18 mouse cellular contexts compared by ENCODE assay signal in genomic region chr5:97881421-97881820, GRCm38 (mm10).
"Had no signal": no experiment of that assay in that cellular context is flagged by ENCODE, and none has a peak within 500 bp of the region (broad histone marks: within the 10 kb centered on the region; RNA-seq: fewer than 3 reads in every experiment).

No protein-coding gene starts in this region.

- H3K4me2 ChIP-seq: intestine, embryonic 15.5 days; limb, embryonic 13.5 days; liver, embryonic 13.5 days; lung, embryonic 15.5 days; midbrain, embryonic 11.5 days had no signal

- H3K27ac ChIP-seq: intestine, embryonic 15.5 days; layer of hippocampus, adult 2 months; limb, embryonic 10.5 days; limb, embryonic 13.5 days; liver, embryonic 13.5 days; lung, embryonic 15.5 days had no signal

- H3K9me3 ChIP-seq: intestine, embryonic 15.5 days; limb, embryonic 10.5 days; limb, embryonic 13.5 days; liver, embryonic 13.5 days; lung, embryonic 15.5 days had no signal

- ATAC-seq: intestine, embryonic 15.5 days had no signal

- H3K4me1 ChIP-seq: intestine, embryonic 15.5 days; limb, embryonic 10.5 days; limb, embryonic 13.5 days; liver, embryonic 13.5 days; lung, embryonic 15.5 days had no signal

- H3K27me3 ChIP-seq: intestine, embryonic 15.5 days; limb, embryonic 13.5 days; liver, embryonic 13.5 days; lung, embryonic 15.5 days had no signal

- DNase-seq: kidney, adult 11 months; kidney, adult 9 months; kidney, postnatal 25 days; layer of hippocampus, adult 9-11 months; liver; liver, embryonic 13.5 days; lung, postnatal 4 days; midbrain, embryonic 14.5 days; right cerebral cortex, postnatal 25 days; spleen, adult 18-20 months; thymus, adult 18-20 months; thymus, postnatal 36 days had no signal

- H3K36me3 ChIP-seq: liver, embryonic 13.5 days had no signal

- H3K9ac ChIP-seq: intestine, embryonic 15.5 days; limb, embryonic 13.5 days; liver, embryonic 13.5 days; lung, embryonic 15.5 days had no signal

- H3K4me3 ChIP-seq: intestine, embryonic 15.5 days; layer of hippocampus, adult 2 months; limb, embryonic 10.5 days; limb, embryonic 13.5 days; liver, embryonic 13.5 days; lung, embryonic 15.5 days had no signal
